Mouse (Mus musculus) spleen, adult 12 weeks (tissue): Measurements from ENCODE around the gene Lsm2.
A peak's percentile ranks its signal among the peaks of the same experiment; 100 is the strongest.
"Not testable (repeated sequence)": the region's sequence is repeated elsewhere in the genome, so short reads cannot be mapped to it uniquely, and the experiment has no call there.

Source experiments
- DNase-seq: peaks from one replicate; pipeline ENCODE4 v3.0.0; 2022; ENCODE audit warnings: low spot score

The Lsm2 gene

GRCm38 (mm10) chr17:34981690-34982180 lies at the start of gene Lsm2:
Lsm2 (plus strand) TSS chr17:34981862.
- DNase-seq = peak; percentile 90

GRCm38 (mm10) chr17:34932287-34932686 lies 49.4 kb upstream of the Lsm2 start:
- DNase-seq = no peak

GRCm38 (mm10) chr17:34934031-34934430 lies 47.6 kb upstream of the Lsm2 start:
- DNase-seq = no peak

- no peak for DNase-seq
Observed at GRCm38 (mm10) chr17:34934830-34935229, 46.8 kb upstream of the Lsm2 start.

GRCm38 (mm10) chr17:34937960-34938505 lies 43.6 kb upstream of the Lsm2 start:
- DNase-seq = no peak

- DNase-seq = no peak
Observed at GRCm38 (mm10) chr17:34941344-34942041, 40.2 kb upstream of the Lsm2 start.

GRCm38 (mm10) chr17:34943128-34943815 lies 38.4 kb upstream of the Lsm2 start:
- DNase-seq = no peak

- no peak for DNase-seq
Observed at GRCm38 (mm10) chr17:34944362-34944761, 37.3 kb upstream of the Lsm2 start.

GRCm38 (mm10) chr17:34946486-34947140 lies 35.0 kb upstream of the Lsm2 start:
- DNase-seq = no peak

GRCm38 (mm10) chr17:34947606-34948005 lies 34.1 kb upstream of the Lsm2 start:
- no peak for DNase-seq

GRCm38 (mm10) chr17:34948721-34949552 lies 32.7 kb upstream of the Lsm2 start:
- DNase-seq = not testable (repeated sequence)

GRCm38 (mm10) chr17:34949553-34949969 lies 32.1 kb upstream of the Lsm2 start:
- DNase-seq = no peak

- DNase-seq = no peak
Observed at GRCm38 (mm10) chr17:34950514-34951455, 30.9 kb upstream of the Lsm2 start.

- DNase-seq = no peak
Observed at GRCm38 (mm10) chr17:34951636-34952377, 29.9 kb upstream of the Lsm2 start.

- DNase-seq = peak; percentile 76
Observed at GRCm38 (mm10) chr17:34952378-34953040, 29.2 kb upstream of the Lsm2 start.

GRCm38 (mm10) chr17:34953258-34953657 lies 28.4 kb upstream of the Lsm2 start:
- no peak for DNase-seq

- no peak for DNase-seq
Observed at GRCm38 (mm10) chr17:34953904-34954303, 27.8 kb upstream of the Lsm2 start.

- DNase-seq = no peak
Observed at GRCm38 (mm10) chr17:34954831-34955230, 26.8 kb upstream of the Lsm2 start.

GRCm38 (mm10) chr17:34955884-34956283 lies 25.8 kb upstream of the Lsm2 start:
- DNase-seq = no peak
